Mouse (Mus musculus) R1 (cell line): ENCODE results near the gene Fndc1.
A peak's percentile ranks its signal among the peaks of the same experiment; 100 is the strongest.

ENCODE experiments used
- DNase-seq: peaks from one replicate; pipeline ENCODE4 v3.0.0-alpha.2; 2018; ENCODE audit warnings: low read depth, low spot score

The Fndc1 gene

GRCm38 (mm10) chr17:7826819-7827515 is at the start of gene Fndc1:
TSS of gene Fndc1 (minus strand) at chr17:7827302.
- peak; percentile 18 for DNase-seq

DNA sequence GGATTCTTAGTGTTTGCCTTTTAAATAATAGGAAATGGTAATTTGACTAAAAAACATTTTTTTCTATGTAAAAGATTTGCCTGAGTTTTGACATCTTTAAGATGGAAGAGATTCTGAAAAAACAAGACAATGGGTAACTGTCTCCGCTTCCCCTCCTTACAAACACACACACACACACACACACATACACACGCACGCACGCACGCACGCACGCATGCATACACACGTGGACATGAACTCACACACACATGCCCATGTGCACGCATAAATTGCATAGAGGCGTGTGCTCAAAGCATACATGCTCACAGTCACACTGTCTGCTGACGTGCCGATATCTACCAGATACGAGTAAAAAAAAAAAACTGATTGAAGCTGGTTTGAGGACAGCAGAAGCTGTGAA is 49.4 kb upstream of the Fndc1 start:
- DNase-seq, result no peak

- peak; percentile 72 for DNase-seq
These were observed 48.9 kb upstream of the Fndc1 start for GRCm38 (mm10) chr17:7875941-7876461.

DNA sequence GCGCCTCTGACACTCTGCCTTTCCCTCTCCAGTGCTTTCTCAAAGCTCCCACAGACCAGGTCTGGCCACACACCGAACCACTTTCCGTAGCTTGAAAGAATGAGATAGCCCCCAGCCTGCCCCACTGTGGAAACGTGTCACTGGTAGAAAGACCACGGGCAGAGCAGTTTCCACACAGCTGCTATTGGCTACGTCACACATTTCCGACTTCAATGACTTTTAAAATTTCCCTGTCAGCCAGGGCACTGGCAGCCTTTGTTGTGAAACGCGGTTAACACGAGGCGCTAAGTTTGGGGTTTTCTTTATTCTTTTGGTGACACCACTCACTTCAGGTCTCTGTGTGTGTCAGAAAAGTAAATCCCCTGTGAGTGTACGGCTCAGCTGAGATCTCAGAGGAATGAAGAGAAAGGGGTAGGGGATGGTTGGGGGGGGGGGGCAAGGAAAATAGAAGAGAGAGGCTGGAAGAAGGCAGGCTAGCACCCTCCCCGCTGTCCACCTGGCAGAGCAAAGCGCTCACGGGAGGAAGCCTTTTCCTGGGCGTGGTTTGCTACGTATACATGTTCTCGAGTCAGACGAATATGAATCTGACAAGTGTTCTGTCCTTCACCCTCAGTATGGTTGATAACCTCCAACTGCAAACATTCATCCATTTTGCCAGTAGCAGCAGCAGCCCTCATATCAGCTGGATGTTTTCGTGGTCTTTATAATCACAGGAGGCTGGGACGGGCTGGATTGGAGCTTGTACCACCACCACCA is 47.9 kb upstream of the Fndc1 start:
- DNase-seq, result no peak

GRCm38 (mm10) chr17:7873382-7873781 is 46.3 kb upstream of the Fndc1 start:
- peak; percentile 52 for DNase-seq

GRCm38 (mm10) chr17:7871800-7872199 is 44.7 kb upstream of the Fndc1 start:
- DNase-seq, result no peak

- DNase-seq, result no peak
These were observed 43.9 kb upstream of the Fndc1 start for GRCm38 (mm10) chr17:7870862-7871605.

- DNase-seq, result no peak
These were observed 42.0 kb upstream of the Fndc1 start for GRCm38 (mm10) chr17:7869114-7869513.

GRCm38 (mm10) chr17:7868631-7869030 is 41.5 kb upstream of the Fndc1 start:
- peak; percentile 68 for DNase-seq

DNA sequence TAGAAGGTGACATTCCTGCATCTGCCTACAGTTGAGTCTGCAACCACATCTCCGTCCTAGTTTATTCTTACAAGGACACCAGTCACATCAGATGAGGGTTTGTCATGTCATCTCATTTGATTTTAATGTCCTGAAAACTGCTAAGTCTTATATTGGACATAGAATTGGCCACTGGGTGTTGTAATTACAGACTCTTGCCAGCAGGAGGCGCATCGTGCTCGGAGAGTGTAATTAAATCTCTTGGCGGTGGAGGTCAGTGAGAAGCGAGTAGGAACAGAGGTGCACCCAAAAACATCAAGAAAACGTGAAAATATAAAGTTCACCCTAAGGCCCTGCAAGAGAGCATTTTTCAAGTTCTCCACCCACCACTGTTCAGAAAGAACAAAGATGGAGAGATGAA is 37.6 kb upstream of the Fndc1 start:
- DNase-seq, result peak; percentile 68

DNA sequence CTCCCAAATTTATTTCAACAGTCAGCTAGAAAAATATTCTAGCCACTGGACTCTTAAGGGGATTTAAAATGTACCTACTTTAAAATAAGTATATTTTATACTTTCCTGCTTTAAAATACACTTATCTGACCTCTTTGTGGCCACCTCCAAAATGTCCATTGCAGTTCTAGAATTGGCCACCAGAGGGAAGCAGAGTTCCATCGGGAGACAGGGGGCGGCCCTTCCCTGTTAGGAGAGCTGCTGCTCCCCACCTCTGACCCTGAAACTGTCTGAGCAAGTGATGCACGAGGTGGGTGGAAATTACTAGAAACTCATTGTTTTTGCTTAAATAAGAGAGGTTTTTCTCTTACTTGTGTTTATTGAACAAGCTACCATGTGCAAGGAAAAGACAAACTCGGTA is 36.6 kb upstream of the Fndc1 start:
- DNase-seq, result peak; percentile 61

GRCm38 (mm10) chr17:7860845-7861360 is 33.8 kb upstream of the Fndc1 start:
- DNase-seq, result no peak

DNA sequence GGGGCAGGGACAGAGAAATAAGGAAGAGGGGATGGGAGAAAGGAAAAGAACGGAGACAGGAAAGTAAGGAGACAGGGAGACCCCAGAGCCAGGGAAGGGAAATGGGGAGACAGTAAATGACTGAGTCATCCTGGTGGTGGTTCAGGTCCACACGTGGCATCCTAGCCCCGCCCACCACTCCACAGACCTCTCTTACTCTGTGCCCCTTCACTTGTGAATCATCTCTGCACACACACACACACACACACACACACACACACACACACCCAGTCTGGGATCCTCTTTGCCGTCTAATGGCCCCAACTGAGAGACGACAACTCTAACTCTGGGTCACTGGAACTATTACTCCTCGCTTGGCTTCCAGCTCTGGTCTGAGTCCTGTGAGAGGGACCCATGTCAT is 30.6 kb upstream of the Fndc1 start:
- no peak for DNase-seq

DNA sequence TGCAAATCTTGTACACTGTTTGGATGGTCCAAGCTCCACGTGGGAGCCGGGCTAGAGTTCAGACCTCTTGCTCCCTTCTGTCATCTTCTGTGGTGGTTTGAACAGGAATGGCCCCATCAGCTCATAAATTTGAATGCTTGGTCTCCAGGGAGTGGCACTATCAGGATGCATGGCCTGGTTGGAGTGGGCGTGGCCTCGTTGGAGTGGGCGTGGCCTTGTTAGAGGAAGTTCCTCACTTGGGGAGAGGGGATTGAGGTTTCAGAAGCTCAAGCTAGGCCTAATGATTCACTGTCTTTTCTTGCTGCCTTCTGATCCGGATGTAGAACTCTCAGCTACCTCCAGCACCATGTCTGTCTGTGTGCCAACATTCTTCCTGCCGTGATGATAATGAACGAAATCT is 28.7 kb upstream of the Fndc1 start:
- peak; percentile 59 for DNase-seq

- DNase-seq, result no peak
These were observed 24.9 kb upstream of the Fndc1 start for GRCm38 (mm10) chr17:7851979-7852378.

GRCm38 (mm10) chr17:7851527-7851926 is 24.4 kb upstream of the Fndc1 start:
- no peak for DNase-seq

DNA sequence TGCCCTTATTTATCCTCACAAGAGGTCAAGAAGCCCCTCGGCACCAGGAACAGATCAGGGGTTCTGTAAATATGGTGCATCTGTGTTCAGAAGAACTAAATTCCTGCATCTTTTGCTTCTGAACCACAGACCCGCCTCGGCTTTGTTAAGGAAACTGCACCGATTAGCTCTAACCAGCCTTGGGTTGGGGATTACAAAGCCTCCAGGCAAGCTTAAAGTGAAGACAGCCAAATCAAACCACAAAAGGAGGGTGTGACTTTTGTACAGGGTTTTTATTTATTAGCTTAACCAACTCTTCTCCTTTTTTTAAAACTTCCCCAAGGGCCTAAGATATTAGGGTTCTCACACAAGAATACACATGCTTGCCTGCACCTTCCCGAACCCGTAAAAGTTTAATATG is 23.1 kb upstream of the Fndc1 start:
- DNase-seq, result peak; percentile 62

- no peak for DNase-seq
These were observed 13.6 kb upstream of the Fndc1 start for GRCm38 (mm10) chr17:7840505-7841290.

DNA sequence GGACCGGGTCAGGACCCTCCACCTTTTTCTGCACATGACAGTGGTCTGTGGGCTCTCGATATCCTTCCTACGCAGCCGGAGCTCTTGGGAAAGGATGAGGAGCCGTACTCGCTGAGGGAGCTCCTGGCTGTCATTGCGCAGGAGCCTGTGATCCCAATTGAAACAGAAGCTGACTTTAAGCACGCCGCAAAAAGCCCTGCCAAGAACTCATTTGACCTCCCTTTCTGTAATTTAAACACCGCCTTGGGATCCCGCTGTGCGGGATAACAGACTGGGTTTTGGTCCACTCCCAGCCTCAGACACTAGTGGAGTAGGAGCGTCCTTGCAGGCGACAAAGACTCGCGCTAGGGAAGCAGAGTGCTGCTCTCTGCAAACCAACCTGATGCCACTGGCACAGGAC is 484 bp upstream of the Fndc1 start:
- peak; percentile 39 for DNase-seq

GRCm38 (mm10) chr17:7825416-7825815 is 1.7 kb downstream of the Fndc1 start:
- no peak for DNase-seq

- DNase-seq, result peak; percentile 27
These were observed 5.4 kb downstream of the Fndc1 start for GRCm38 (mm10) chr17:7821553-7822186.
